ENCODE assay signal across 11 mouse cellular contexts in the genomic region with DNA sequence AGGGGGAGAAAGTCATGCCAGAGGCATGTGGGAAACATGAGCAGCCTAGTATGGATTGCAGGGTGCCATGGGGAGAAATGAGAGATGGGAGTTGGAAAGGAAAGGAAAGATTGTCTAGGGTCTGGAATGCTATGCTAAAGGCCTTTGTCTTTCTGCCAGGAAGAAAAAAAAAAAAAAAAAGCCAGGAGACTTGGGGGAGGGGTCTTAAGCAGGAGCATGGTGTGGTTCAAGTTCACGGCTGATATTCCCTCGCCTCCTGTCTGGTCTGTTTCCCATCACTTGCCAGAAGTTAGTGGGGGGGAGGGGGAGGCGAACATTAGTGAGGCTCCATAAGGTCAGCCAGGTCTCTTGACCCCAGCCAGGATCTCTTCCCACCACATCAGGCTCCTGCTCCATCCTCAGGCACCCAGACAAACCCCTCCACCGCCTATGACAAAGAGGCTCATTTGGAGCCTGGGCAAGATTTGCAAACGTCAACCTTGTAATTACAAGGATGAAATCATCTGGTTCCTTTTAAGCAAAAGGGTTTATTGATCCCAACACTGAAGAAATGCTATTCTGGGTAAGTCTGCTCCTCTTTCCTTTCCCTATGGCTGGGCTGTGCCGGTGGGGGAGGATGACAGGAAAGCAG. TPM values are rescaled to one million over a fixed set of nuclear protein-coding genes. Genes with fewer than 3 reads are reported as not detected.
DNase-seq lines count a peak whose midpoint lies in the region; ATAC-seq lines count a peak whose summit lies in the region.
"Had no signal": no experiment of that assay in that cellular context is flagged by ENCODE, and none has a peak within 500 bp of the region (broad histone marks: within the 10 kb centered on the region; RNA-seq: fewer than 3 reads in every experiment).

No protein-coding gene starts in this region.

- DNase-seq in adrenal gland, adult 2 months = peak; percentile 54
- no peak for DNase-seq in adrenal gland, postnatal 25 days
- no peak for DNase-seq in kidney, postnatal 4 days
- DNase-seq in embryonic facial prominence, embryonic 10.5 days (ENCODE audit: low spot score) = peak; percentile 83
- DNase-seq in liver, embryonic 11.5 days (ENCODE audit: low spot score) = no peak
- no peak for DNase-seq in thymus, postnatal 25 days
- no peak for DNase-seq in cerebellum, adult 9-10 months
- DNase-seq: kidney, adult 9 months; left cerebral cortex, postnatal 4 days had no signal

- H3K4me3 ChIP-seq in kidney, embryonic 16.5 days (ENCODE audit: low read length) = no peak overlapping the region; the same call in 1 of the 2 replicates
- peak overlapping the region; percentile 30 for H3K4me3 ChIP-seq in embryonic facial prominence, embryonic 10.5 days
- no peak overlapping the region for H3K4me3 ChIP-seq in liver, embryonic 11.5 days (ENCODE audit: low read depth, low read length)

- peak overlapping the region; percentile 40; the same call in 1 of the 2 replicates for H3K27ac ChIP-seq in kidney, embryonic 16.5 days (ENCODE audit: low read length)
- peak overlapping the region; percentile 88 for H3K27ac ChIP-seq in embryonic facial prominence, embryonic 10.5 days (replicated peaks)
- H3K27ac ChIP-seq in liver, embryonic 11.5 days (ENCODE audit: low read depth, low read length) = peak overlapping the region; percentile 16

- H3K9ac ChIP-seq in kidney, embryonic 16.5 days (replicated peaks; ENCODE audit: low read length) = no peak overlapping the region
- H3K9ac ChIP-seq in liver, embryonic 11.5 days (ENCODE audit: low read depth, low read length) = no peak overlapping the region; the same call in 1 of the 2 replicates

- H3K27me3 ChIP-seq in kidney, embryonic 16.5 days (ENCODE audit: insufficient read depth, low read length) = no peaks in the 10 kb centered on the region
- peaks cover 9% of the 10 kb centered on the region; the same call in 1 of the 2 replicates for H3K27me3 ChIP-seq in embryonic facial prominence, embryonic 10.5 days (replicated peaks; ENCODE audit: low read depth, poor library complexity, severe bottlenecking)
- no peaks in the 10 kb centered on the region for H3K27me3 ChIP-seq in liver, embryonic 11.5 days (replicated peaks; ENCODE audit: control insufficient read depth, insufficient read depth, low read length)

- 13% methylated on average over 6 of the region's 6 CpGs for WGBS in kidney, embryonic 16.5 days
- WGBS in embryonic facial prominence, embryonic 10.5 days = 15% methylated on average over 6 of the region's 6 CpGs
- WGBS in liver, embryonic 11.5 days = 29% methylated on average over 6 of the region's 6 CpGs

- ATAC-seq in kidney, embryonic 16.5 days (ENCODE audit: low FRiP score, low TSS enrichment) = peak; percentile 20; the same call in 1 of the 2 replicates
- ATAC-seq in liver, embryonic 11.5 days (replicated peaks; ENCODE audit: low FRiP score) = no peak; the same call in 1 of the 2 replicates

- peaks cover 13% of the 10 kb centered on the region for H3K4me1 ChIP-seq in kidney, embryonic 16.5 days (ENCODE audit: insufficient read depth, low read length)
- peaks cover 43% of the 10 kb centered on the region for H3K4me1 ChIP-seq in embryonic facial prominence, embryonic 10.5 days
- H3K4me1 ChIP-seq in liver, embryonic 11.5 days (replicated peaks; ENCODE audit: control insufficient read depth, insufficient read depth, low read length) = no peaks in the 10 kb centered on the region

- H3K9me3 ChIP-seq in kidney, embryonic 16.5 days (ENCODE audit: low read length) = no peaks in the 10 kb centered on the region
- H3K9me3 ChIP-seq in embryonic facial prominence, embryonic 10.5 days = no peaks in the 10 kb centered on the region
- H3K9me3 ChIP-seq in liver, embryonic 11.5 days (ENCODE audit: control insufficient read depth, low read length) = no peaks in the 10 kb centered on the region

- H3K4me2 ChIP-seq in kidney, embryonic 16.5 days (replicated peaks; ENCODE audit: low read depth, low read length) = 0 out of 2 replicates have a peak overlapping the region, but pooled peaks have one; percentile 10
- H3K4me2 ChIP-seq in liver, embryonic 11.5 days = no peak overlapping the region

- H3K36me3 ChIP-seq in kidney, embryonic 16.5 days (ENCODE audit: insufficient read depth, low read length) = no peaks in the 10 kb centered on the region
- no peaks in the 10 kb centered on the region for H3K36me3 ChIP-seq in embryonic facial prominence, embryonic 10.5 days (replicated peaks)
- no peaks in the 10 kb centered on the region for H3K36me3 ChIP-seq in liver, embryonic 11.5 days (ENCODE audit: control insufficient read depth, insufficient read depth, low read length)

RNA-seq across cellular contexts. Expression of a gene that starts 6.1 kb away (rescaled TPM):
- total RNA-seq in adrenal gland, adult 2 months (2021) = 10 to 100 TPM; 68.2 to 80.0 TPM
- polyA plus RNA-seq in adrenal gland, adult 2 months (2012; rRNA removed) = 9.3 and 14.3 TPM in 2 replicates
- 78.8 and 92.4 TPM in 2 replicates for total RNA-seq in adrenal gland, postnatal 25 days (2021)
- 59.9 and 63.5 TPM in 2 replicates for polyA plus RNA-seq in kidney, embryonic 16.5 days (2015; fragmentation: Nextera tagmentation; extraction: Ambion mirVana)
- polyA plus RNA-seq in embryonic facial prominence, embryonic 10.5 days (2016; fragmentation: Nextera tagmentation; extraction: Ambion mirVana) = 67.5 and 73.2 TPM in 2 replicates
- polyA plus RNA-seq in liver, embryonic 11.5 days (2014; fragmentation: Nextera tagmentation; extraction: Ambion mirVana) = 31.1 and 32.7 TPM in 2 replicates

RNA-seq across cellular contexts. Expression of a gene that starts 32.8 kb away (rescaled TPM):
- total RNA-seq in adrenal gland, adult 2 months (2021) = under 1 TPM in 1 of 2 experiments, not detected in 1; 0.12 TPM
- polyA plus RNA-seq in adrenal gland, adult 2 months (2012; rRNA removed) = 0.11 and 0.18 TPM in 2 replicates
- total RNA-seq in adrenal gland, postnatal 25 days (2021) = not detected in 2 replicates
- polyA plus RNA-seq in kidney, embryonic 16.5 days (2015; fragmentation: Nextera tagmentation; extraction: Ambion mirVana) = not detected in 2 replicates
- polyA plus RNA-seq in embryonic facial prominence, embryonic 10.5 days (2016; fragmentation: Nextera tagmentation; extraction: Ambion mirVana) = not detected in 2 replicates
- polyA plus RNA-seq in liver, embryonic 11.5 days (2014; fragmentation: Nextera tagmentation; extraction: Ambion mirVana) = not detected in 2 replicates
- total RNA-seq: gastrocnemius, postnatal 4 days; left cerebral cortex, postnatal 4 days had no signal

Comparison
In these comparisons a context has a peak if more than half of its experiments do, and no peak if none do; other contexts are left out.
1. DNase-seq: peak in adrenal gland, adult 2 months (single experiment) and embryonic facial prominence, embryonic 10.5 days (single experiment); none in adrenal gland, postnatal 25 days (single experiment), kidney, postnatal 4 days (0 of 2), liver, embryonic 11.5 days (single experiment), thymus, postnatal 25 days (single experiment) and cerebellum, adult 9-10 months (single experiment).
2. H3K27ac ChIP-seq: peak in every context shown above with its lines; median percentile 88 in embryonic facial prominence, embryonic 10.5 days; 40 in kidney, embryonic 16.5 days; 16 in liver, embryonic 11.5 days.